Mouse (Mus musculus) embryonic facial prominence, embryonic 15.5 days (tissue): Measurements from ENCODE around the gene Plch1. TPM values are rescaled to one million over a fixed set of nuclear protein-coding genes. Genes with fewer than 3 reads are reported as not detected.

Experiments
- ATAC-seq: fragments of 200-750 bp; cut with Nextera tagmentation; 2 replicates; pipeline ENCODE4 v1.8.0; 2017; ENCODE audit warnings: low read depth, moderate TSS enrichment; ENCODE audit not compliant: insufficient number of reproducible peaks, low FRiP score, low TSS enrichment
- H3K27ac ChIP-seq: fragments of 300-500 bp; sonication (generic); replicated peaks from 2 replicates; pipeline ENCODE4 v1.5.1; 2015; ENCODE audit warnings: mild to moderate bottlenecking, inconsistent platforms
- H3K27me3 ChIP-seq: fragments of 300-500 bp; sonication (generic); 2 replicates; pipeline ENCODE4 v1.6.1; 2015; ENCODE audit warnings: inconsistent platforms
- H3K36me3 ChIP-seq: fragments of 300-500 bp; sonication (generic); 2 replicates; pipeline ENCODE4 v1.6.1; 2015; ENCODE audit warnings: mild to moderate bottlenecking, inconsistent platforms
- H3K4me1 ChIP-seq: fragments of 300-500 bp; sonication (generic); 2 replicates; pipeline ENCODE4 v1.6.1; 2015; ENCODE audit warnings: inconsistent platforms
- H3K4me2 ChIP-seq: fragments of 300-500 bp; sonication (generic); replicated peaks from 2 replicates; pipeline ENCODE4 v1.6.1; 2015; ENCODE audit warnings: mild to moderate bottlenecking, inconsistent platforms
- H3K4me3 ChIP-seq: fragments of 300-500 bp; sonication (generic); replicated peaks from 2 replicates; pipeline ENCODE4 v1.5.1; 2015; ENCODE audit warnings: mild to moderate bottlenecking, inconsistent platforms
- H3K9ac ChIP-seq: fragments of 300-500 bp; sonication (generic); 2 replicates; pipeline ENCODE4 v1.6.1; 2015; ENCODE audit warnings: inconsistent platforms
- H3K9me3 ChIP-seq: fragments of 300-500 bp; sonication (generic); replicated peaks from 2 replicates; pipeline ENCODE4 v1.6.1; 2016; ENCODE audit warnings: inconsistent platforms
- WGBS: fragments of 180-500 bp; shearing (Covaris S2); methylation state at CpG from one replicate; pipeline ENCODE4 v1.1.7; 2015; 5-methylcytosine and 5-hydroxymethylcytosine counted together
- polyA plus RNA-seq: library from polyadenylated mRNA; unstranded; fragments of >200 nt; fragmentation: Nextera tagmentation; extraction: Ambion mirVana; gene quantifications from 2 replicates; pipeline ENCODE4 v1.2.1, GENCODE M21; 2015

Plch1 gene
- polyA plus RNA-seq, 1 experiment from 2014 or later = 2.7 TPM

DNA sequence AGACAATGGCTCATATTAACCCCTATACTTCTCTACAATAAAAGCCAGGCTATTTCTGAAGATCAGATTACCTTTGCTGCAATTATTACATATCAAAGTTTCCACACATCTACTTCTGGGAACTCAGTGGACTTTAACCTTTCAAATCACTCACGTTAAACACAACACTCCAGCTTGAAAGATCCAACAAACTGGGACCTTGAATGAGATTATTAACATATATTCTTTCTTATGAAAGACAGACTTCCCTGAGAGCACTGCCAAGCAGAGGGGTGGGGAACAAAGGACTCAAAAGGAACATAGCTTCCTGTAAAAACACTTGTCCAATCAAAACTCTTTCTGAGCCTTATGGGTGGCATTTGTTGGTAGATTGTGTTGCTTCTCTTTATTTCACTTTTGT, 85.1 kb downstream of the Plch1 start:
- no peak overlapping the region for H3K27ac ChIP-seq
- WGBS = 40% methylated on average over 1 of the region's 1 CpGs
- no peaks in the 10 kb centered on the region for H3K4me1 ChIP-seq
- ATAC-seq = no peak
- H3K9ac ChIP-seq = no peak overlapping the region
- H3K36me3 ChIP-seq = no peaks in the 10 kb centered on the region
- H3K4me2 ChIP-seq = no peak overlapping the region
- H3K4me3 ChIP-seq = no peak overlapping the region
- H3K9me3 ChIP-seq = no peaks in the 10 kb centered on the region
- no peaks in the 10 kb centered on the region for H3K27me3 ChIP-seq

DNA sequence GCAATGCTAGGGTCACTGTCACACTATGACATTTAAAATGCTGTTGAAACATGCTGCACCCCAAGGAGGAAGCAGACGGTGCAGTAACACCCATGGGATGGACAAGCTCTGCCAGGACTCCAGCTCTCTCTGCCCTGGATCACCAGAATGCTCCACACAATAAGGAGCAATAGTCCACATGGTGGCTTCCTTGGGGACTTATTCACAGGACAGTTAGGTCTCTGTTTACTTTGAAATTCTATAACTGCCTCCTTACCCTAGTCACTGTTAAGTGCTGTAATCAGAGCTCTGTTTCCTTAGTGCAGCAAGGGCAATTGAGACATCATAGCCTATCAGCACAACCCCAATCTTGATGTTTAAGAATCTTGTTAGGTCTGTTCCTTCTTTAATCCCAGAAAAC, 92.4 kb downstream of the Plch1 start:
- Histone ChIP-seq H3K36me3 (no peaks in the 10 kb centered on the region), H3K4me3 (no peak overlapping the region), H3K27ac (no peak overlapping the region), H3K27me3 (no peaks in the 10 kb centered on the region), H3K9ac (no peak overlapping the region), H3K4me1 (no peaks in the 10 kb centered on the region), H3K4me2 (no peak overlapping the region), H3K9me3 (no peaks in the 10 kb centered on the region)
- 35% methylated on average over 1 of the region's 1 CpGs for WGBS
- no peak for ATAC-seq

DNA sequence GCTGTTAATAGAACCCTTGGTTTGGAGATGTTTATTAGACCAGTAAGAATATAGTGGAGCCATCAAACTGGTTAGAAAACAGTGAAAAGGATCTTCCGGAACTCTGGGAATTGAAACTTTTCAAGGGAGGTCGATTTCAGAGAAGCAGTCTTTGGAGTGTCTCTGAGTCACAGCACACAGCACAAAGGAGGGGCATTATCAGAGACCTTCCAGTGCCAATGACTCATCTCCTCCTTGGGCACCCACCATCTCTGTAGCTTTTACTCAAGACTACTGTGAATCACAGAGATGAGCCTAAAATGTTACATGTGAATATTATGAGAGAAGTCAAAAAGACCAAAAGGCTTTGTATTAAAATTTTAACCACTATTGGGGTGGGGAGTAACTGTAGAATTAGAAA, 93.8 kb downstream of the Plch1 start:
- Histone ChIP-seq H3K4me2 (no peak overlapping the region), H3K4me1 (no peaks in the 10 kb centered on the region), H3K27me3 (no peaks in the 10 kb centered on the region), H3K9ac (no peak overlapping the region), H3K36me3 (no peaks in the 10 kb centered on the region), H3K27ac (no peak overlapping the region), H3K4me3 (no peak overlapping the region), H3K9me3 (no peaks in the 10 kb centered on the region)
- ATAC-seq = no peak
- 77% methylated on average over 2 of the region's 2 CpGs for WGBS

DNA sequence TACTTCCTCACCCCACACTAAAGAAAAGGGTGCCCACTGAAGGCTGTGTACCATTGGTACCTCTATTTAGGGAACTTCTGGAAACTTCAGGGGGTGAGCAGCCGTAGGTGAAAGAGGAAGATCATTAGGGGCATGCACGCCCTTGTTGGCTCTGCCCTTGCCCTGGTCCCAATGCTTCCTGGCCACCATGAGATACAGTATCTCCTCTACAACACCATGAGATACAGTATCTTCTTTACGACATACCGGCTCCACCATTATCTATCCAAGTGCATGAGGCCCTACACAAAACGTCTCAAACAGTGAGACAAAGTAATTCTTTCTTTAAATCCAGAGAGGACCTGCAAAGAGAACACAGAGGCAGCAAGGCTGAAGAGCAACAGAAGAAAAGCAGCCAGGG, 98.6 kb downstream of the Plch1 start:
- H3K4me2 ChIP-seq = no peak overlapping the region
- 85% methylated on average over 5 of the region's 5 CpGs for WGBS

DNA sequence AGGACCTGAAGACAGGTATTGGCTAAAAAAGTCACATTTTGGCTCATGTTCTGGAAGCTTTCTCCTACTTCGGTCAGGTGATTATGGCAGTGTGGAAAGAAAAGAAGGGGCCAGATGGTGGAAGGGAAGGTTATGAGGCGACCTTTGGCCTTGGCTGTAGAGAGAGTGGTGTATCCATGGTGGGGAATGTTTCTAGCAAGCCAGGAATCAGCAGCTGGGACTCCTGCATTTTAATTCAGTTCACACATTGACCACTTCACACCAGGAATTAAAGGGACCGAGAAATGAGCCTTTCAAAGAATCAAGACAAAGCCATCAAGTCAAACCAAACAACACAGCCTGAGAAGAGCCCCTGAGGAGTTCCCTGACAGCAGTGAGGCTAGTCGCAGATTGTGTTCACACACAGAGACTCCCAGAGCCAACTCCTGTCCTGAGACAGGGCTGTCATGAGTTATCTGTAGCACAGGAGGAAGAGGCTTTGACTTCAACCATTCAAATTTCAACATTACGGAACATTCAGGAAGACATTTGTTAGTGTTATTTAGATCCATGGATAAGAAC, 112.4 kb downstream of the Plch1 start:
- Histone ChIP-seq H3K9me3 (no peaks in the 10 kb centered on the region), H3K27ac (no peak overlapping the region), H3K36me3 (no peaks in the 10 kb centered on the region), H3K4me1 (no peaks in the 10 kb centered on the region), H3K4me3 (no peak overlapping the region), H3K27me3 (no peaks in the 10 kb centered on the region), H3K9ac (no peak overlapping the region), H3K4me2 (no peak overlapping the region)
- ATAC-seq = no peak
- WGBS = 59% methylated on average over 5 of the region's 5 CpGs

More for the DNA sequence above, 98.6 kb downstream of the Plch1 start:
- Histone ChIP-seq H3K9ac (no peak overlapping the region), H3K36me3 (no peaks in the 10 kb centered on the region), H3K4me1 (no peaks in the 10 kb centered on the region), H3K27ac (no peak overlapping the region), H3K4me3 (no peak overlapping the region), H3K27me3 (no peaks in the 10 kb centered on the region), H3K9me3 (no peaks in the 10 kb centered on the region)
- ATAC-seq = no peak

DNA sequence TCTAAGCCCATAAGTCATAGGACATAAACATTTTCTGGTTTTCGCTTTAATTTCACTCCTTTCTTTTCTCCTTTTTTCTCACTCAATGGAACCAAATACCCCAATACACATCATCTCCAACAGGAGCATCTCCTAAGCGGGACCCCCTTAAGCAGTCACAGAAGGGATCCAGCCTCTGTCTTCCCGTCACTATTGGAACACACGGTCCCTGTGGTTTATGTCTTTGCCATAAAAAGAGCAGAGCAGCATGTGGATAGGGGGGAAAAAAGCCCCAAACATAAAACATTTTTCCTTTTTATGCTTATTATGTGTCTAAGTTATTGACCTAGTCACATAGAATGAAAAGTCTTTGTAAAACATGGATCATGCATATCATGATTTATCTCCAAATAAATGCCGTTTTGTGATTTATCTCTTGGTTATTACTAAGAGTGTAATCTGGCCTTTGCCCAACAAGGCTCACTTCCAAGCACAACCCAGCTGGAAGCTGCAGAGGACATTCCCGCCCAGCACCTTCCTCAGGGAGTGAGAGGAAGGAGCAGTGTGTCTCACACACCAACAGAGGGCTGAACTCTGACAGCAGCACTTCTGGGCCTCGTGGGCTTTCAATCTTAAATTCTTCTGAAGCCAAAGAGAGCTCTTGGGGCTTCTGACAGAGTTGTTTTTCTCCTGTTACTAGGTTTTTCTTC, 126.5 kb downstream of the Plch1 start:
- WGBS = 67% methylated on average over 7 of the region's 7 CpGs
- Histone ChIP-seq H3K9me3 (no peaks in the 10 kb centered on the region), H3K36me3 (no peaks in the 10 kb centered on the region), H3K27ac (no peak overlapping the region), H3K4me3 (no peak overlapping the region), H3K4me2 (no peak overlapping the region), H3K27me3 (no peaks in the 10 kb centered on the region), H3K9ac (no peak overlapping the region), H3K4me1 (no peaks in the 10 kb centered on the region)
- ATAC-seq = no peak

DNA sequence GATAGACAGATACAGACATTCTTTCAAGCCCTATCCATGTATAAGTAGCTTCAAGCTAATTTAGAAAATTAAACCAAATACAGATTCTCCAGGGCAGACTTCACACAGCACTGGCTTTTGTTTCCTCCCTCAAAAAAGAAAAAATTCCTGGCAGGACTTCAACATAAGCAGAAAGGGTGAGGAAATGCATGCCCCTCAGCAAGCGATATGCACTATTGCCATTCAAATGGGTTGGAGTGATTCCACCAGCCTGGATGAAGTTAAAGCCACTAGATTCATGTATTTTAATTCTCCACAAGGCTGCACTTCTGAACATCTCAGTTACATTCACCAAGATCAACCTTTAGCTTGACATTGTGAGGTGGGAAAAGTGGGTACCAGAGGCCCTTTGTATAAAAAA, 138.5 kb downstream of the Plch1 start:
- H3K4me1 ChIP-seq = no peaks in the 10 kb centered on the region
- no peak for ATAC-seq
- no peak overlapping the region for H3K4me2 ChIP-seq
- no peak overlapping the region for H3K27ac ChIP-seq
- no peak overlapping the region for H3K9ac ChIP-seq
- H3K4me3 ChIP-seq = no peak overlapping the region
- no peaks in the 10 kb centered on the region for H3K9me3 ChIP-seq
- 67% methylated on average over 1 of the region's 1 CpGs for WGBS
- H3K27me3 ChIP-seq = no peaks in the 10 kb centered on the region
- H3K36me3 ChIP-seq = no peaks in the 10 kb centered on the region

DNA sequence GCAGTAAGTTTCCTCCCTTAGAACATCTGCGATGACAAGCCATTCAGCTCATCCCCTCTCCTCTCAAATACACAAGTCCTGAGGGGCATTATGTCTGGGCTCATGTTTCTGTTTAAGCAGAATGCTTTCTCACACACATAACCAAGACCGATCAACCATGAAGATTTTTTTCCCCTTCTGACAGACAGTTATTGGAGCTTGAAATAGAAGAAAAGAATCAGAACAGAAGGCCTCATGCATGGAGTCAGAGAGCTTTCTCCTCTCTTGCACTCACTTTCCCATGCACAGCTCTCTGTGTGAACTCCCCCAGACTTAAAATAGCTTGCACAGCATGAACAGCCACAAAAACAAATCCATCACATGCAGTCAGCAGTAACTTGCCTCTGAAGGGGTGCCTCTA, 159.2 kb downstream of the Plch1 start:
- ATAC-seq = no peak
- WGBS = 34% methylated on average over 2 of the region's 2 CpGs

DNA sequence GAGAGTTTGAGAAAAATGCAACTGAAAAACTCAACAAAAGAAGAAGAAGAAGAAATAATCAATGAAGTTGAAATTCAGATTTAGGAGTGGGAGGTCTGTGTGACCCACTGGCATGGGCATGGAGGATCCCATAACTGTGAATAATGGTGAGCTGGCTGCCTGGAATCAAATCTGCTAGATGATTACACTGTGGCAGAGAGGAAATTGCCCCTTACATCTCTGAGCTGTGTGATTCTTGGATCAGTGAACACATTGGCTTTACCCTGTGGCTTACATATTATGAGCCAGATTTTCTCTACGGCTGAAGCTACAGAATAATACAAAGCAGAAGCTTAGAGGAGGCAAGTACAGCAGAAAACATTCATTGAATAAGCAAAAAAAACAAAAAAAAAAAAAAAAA, 170.9 kb downstream of the Plch1 start:
- H3K9ac ChIP-seq = no peak overlapping the region
- H3K4me3 ChIP-seq = no peak overlapping the region
- no peak overlapping the region for H3K27ac ChIP-seq
- no peaks in the 10 kb centered on the region for H3K4me1 ChIP-seq
- WGBS = 45% methylated on average over 1 of the region's 1 CpGs
- ATAC-seq = no peak
- H3K36me3 ChIP-seq = no peaks in the 10 kb centered on the region
- no peaks in the 10 kb centered on the region for H3K9me3 ChIP-seq
- H3K27me3 ChIP-seq = no peaks in the 10 kb centered on the region
- H3K4me2 ChIP-seq = no peak overlapping the region

More for the DNA sequence above, 159.2 kb downstream of the Plch1 start:
- Histone ChIP-seq H3K4me2 (no peak overlapping the region), H3K36me3 (no peaks in the 10 kb centered on the region), H3K9ac (no peak overlapping the region), H3K27me3 (no peaks in the 10 kb centered on the region), H3K4me3 (no peak overlapping the region), H3K27ac (no peak overlapping the region), H3K9me3 (no peaks in the 10 kb centered on the region), H3K4me1 (no peaks in the 10 kb centered on the region)

DNA sequence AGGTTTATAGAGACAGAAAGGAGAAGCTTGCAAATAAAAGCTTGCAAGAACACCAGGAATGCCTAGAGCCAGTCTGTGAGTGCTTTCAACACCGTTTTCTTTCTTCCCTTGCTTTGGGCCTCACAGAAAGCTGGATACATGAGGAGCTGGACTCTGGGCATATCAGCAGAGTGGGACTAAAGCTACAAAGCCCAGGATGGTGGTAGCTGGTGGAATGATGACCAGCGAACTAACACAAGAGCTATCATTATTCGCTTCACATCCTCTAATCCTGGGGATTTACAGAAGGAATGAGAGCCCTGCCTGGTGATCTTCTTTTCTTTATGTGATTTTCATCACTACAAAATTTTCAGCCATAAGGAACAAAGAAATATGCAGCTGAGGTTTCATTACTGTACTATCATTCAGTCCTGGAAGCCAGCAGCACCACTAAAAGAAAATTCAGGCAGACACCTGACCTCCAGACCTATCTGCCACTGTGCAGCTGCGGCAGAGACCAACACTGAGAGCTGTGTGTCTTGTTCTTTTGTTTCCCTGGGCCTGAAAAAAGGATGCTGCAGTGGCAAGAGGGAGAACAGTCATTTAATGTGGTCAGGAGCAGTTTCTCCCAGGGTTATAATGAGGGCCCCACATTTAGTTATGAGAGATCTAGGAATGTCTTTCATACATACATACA, 172.5 kb downstream of the Plch1 start:
- Histone ChIP-seq H3K36me3 (no peaks in the 10 kb centered on the region), H3K27ac (no peak overlapping the region), H3K4me2 (no peak overlapping the region)

DNA sequence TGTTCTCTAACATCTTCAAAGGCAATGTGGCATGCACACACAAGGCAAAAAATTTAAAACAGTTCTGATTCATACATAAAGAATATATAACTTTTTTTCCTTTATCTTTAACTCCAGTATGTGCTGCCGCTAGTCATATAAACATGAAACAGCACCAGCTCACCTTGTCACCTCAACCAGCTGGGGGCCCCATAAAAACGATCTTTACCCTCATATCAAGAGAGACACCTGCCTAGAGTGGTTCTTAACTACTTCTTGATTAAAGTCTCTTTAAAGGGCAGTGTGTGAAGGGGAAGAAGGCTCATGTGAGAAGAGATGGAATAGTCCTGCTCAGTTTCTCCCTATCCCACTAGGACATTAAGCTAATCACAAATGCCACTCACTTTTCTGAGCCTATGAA, 205.6 kb downstream of the Plch1 start:
- Histone ChIP-seq H3K4me1 (0 out of 2 replicates have a peak, but pooled peaks cover 3% of the 10 kb centered on the region), H3K27me3 (no peaks in the 10 kb centered on the region)
- WGBS = 80% methylated on average over 2 of the region's 2 CpGs

More for the DNA sequence above, 172.5 kb downstream of the Plch1 start:
- Histone ChIP-seq H3K4me1 (no peaks in the 10 kb centered on the region), H3K27me3 (no peaks in the 10 kb centered on the region), H3K9me3 (no peaks in the 10 kb centered on the region), H3K4me3 (no peak overlapping the region), H3K9ac (no peak overlapping the region)
- ATAC-seq = no peak
- 62% methylated on average over 4 of the region's 4 CpGs for WGBS

More for the DNA sequence above, 205.6 kb downstream of the Plch1 start:
- Histone ChIP-seq H3K4me2 (no peak overlapping the region), H3K9me3 (no peaks in the 10 kb centered on the region), H3K27ac (no peak overlapping the region), H3K9ac (no peak overlapping the region), H3K36me3 (no peaks in the 10 kb centered on the region), H3K4me3 (no peak overlapping the region)
- ATAC-seq = no peak
